Mouse (Mus musculus) midbrain, postnatal 0 days (tissue): ENCODE data around the gene Med9. TPM values are rescaled to one million over a fixed set of nuclear protein-coding genes. Genes with fewer than 3 reads are reported as not detected.

Experiments used
- ATAC-seq: fragments of 200-750 bp; cut with Nextera tagmentation; 2 replicates; pipeline ENCODE4 v1.8.0; 2017; ENCODE audit warnings: moderate number of reproducible peaks, mild to moderate bottlenecking, moderate TSS enrichment, moderate library complexity; ENCODE audit not compliant: low FRiP score
- DNase-seq: peaks from one replicate; pipeline ENCODE4 v3.0.0-alpha.2; 2015; ENCODE audit warnings: low spot score
- H3K27ac ChIP-seq: fragments of 300-500 bp; sonication (generic); 2 replicates; pipeline ENCODE4 v1.5.1; 2014; ENCODE audit warnings: low read depth, mild to moderate bottlenecking, low read length, mixed read lengths
- H3K27me3 ChIP-seq: fragments of 300-500 bp; sonication (generic); 2 replicates; pipeline ENCODE4 v1.6.1; 2014; ENCODE audit warnings: low read length, control low read depth, mixed read lengths; ENCODE audit not compliant: insufficient read depth
- H3K36me3 ChIP-seq: fragments of 300-500 bp; sonication (generic); 2 replicates; pipeline ENCODE4 v1.6.1; 2014; ENCODE audit warnings: low read length, control low read depth, mixed read lengths; ENCODE audit not compliant: insufficient read depth
- H3K4me1 ChIP-seq: fragments of 300-500 bp; sonication (generic); 2 replicates; pipeline ENCODE4 v1.6.1; 2014; ENCODE audit warnings: mild to moderate bottlenecking, control low read depth, antibody characterized with exemption, low read length, mixed read lengths; ENCODE audit not compliant: insufficient read depth
- H3K4me2 ChIP-seq: fragments of 300-500 bp; sonication (generic); 2 replicates; pipeline ENCODE4 v1.6.1; 2014; ENCODE audit warnings: low read depth, mild to moderate bottlenecking, low read length, mixed read lengths; ENCODE audit not compliant: poor library complexity, severe bottlenecking
- H3K4me3 ChIP-seq: fragments of 300-500 bp; sonication (generic); 2 replicates; pipeline ENCODE4 v1.5.1; 2014; ENCODE audit warnings: low read depth, mild to moderate bottlenecking, low read length, moderate library complexity
- H3K9ac ChIP-seq: fragments of 300-500 bp; sonication (generic); replicated peaks from 2 replicates; pipeline ENCODE4 v1.6.1; 2014; ENCODE audit warnings: mild to moderate bottlenecking, low read length, moderate library complexity, mixed read lengths; ENCODE audit not compliant: poor library complexity, severe bottlenecking
- H3K9me3 ChIP-seq: fragments of 300-500 bp; sonication (generic); 2 replicates; pipeline ENCODE4 v1.6.1; 2016; ENCODE audit warnings: low read length, control low read depth
- CTCF ChIP-seq: IDR thresholded peaks from 2 replicates; pipeline ENCODE4 v1.5.1; 2016; ENCODE audit warnings: antibody characterized with exemption, mild to moderate bottlenecking
- WGBS: fragments of 180-500 bp; shearing (Covaris S2); extraction: QIAGEN DNeasy Blood & Tissue Kit; methylation state at CpG from one replicate; pipeline ENCODE4 v1.1.7; 2014; 5-methylcytosine and 5-hydroxymethylcytosine counted together
- polyA plus RNA-seq: library from polyadenylated mRNA; unstranded; fragments of >200 nt; fragmentation: Nextera tagmentation; extraction: Ambion mirVana; gene quantifications from 2 replicates; pipeline ENCODE4 v1.2.1, GENCODE M21; 2015
- total RNA-seq: library from RNA; depleted of rRNA; stranded (reverse); fragments of >200 nt; gene quantifications from 2 replicates; pipeline ENCODE4 v1.2.3, GENCODE M21; 2014

Med9 gene
- total and polyA plus RNA-seq, 2 experiments from 2014 or later, result 28.7 to 32.0 TPM

DNA sequence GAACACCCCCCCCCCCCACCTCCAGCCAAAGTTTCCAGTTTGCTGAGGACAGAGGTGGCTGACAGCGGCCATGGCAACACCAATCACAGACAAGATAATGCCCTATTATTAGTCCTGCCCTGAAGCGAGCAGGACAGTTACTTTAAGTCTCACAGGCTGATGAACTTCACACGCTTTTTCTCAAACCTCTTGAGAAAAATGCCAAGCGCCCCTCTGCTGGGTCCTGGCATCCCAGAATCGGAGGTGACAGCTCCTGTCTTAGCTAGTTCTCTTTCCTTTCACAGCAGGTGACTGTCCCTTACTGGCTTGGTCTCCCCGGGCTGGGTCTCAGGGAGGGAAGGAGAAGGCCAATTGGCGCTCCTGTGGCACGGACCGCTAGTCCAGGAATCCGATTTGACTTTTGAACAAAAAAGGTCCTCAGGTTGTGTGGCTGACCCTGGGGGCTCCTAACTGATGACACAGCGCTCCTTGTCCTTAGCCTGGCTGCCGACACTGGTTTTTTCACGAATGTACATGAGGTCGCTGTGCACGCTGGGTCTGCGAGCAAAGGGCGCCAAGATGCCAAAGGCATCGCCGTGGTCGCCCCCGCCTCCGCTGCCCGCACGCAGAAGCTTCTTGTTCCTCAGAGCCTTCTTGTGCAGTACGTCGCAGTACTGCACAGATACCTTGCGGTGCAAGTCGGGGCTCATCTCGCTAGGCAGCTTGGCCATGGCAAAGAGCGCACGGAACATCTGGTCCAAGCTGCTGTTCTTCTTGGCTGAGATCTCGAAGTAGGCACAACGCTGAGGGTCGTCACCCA lies 15.6 kb downstream of the Med9 start:
- Histone ChIP-seq H3K27ac (no peak overlapping the region), H3K9me3 (no peaks in the 10 kb centered on the region), H3K36me3 (peaks cover 23% of the 10 kb centered on the region), H3K9ac (peak overlapping the region; percentile 44), H3K27me3 (0 out of 2 replicates have a peak, but pooled peaks cover 7% of the 10 kb centered on the region), H3K4me2 (peak overlapping the region; percentile 89), H3K4me1 (peaks cover 19% of the 10 kb centered on the region), H3K4me3 (peak overlapping the region; percentile 41)
- no peak for DNase-seq
- no peak for ATAC-seq
- WGBS, result 6% methylated on average over 34 of the region's 34 CpGs
- no peak for TF ChIP-seq CTCF

DNA sequence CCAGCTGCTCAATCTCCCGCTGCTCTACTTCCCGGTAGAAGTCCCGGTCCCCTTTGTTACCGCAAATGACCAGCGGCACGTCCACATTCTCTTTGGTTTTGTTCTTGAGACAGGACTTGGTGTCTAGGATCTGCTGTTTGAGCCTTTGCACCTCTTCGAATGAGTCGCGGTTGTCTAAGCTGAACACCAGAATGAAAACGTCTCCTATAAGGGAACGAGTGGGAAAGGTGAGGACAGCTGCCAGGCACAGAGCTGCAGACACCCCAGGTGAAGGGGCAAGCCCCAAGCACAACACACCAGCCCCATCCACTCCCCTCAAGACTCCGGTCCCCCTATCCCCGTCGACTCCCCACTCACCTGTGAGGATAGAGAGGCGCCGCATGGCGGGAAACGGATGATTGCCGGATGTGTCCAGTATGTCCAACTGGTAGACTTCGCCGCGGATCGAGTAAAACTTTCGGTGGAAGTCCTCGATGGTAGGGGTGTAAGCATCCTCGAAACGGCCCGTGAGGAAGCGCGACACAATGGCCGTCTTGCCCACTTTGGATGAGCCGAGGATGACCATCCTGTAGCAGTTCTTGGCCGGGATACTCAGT lies 16.3 kb downstream of the Med9 start:
- 2% methylated on average over 33 of the region's 33 CpGs for WGBS

DNA sequence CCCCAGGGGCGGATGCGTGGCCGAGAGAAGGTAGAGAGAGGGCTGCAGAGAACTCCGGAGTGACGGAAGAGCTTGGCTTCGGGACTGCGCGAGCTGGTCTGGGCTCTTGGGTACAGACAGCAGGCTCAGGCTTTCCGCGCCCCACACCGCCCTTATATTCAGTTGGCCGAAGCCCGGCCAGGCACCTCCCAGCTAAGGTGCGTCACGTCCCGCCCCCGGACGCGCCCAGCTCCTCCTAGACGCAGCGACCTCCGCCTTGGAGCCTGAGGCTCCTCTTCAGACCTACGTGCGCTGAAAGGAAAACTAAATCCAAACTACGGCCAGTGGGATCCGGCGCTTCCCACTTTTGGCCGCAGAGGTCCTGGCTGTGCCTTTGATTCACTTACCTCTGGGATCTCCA lies 16.8 kb downstream of the Med9 start, which contains the start of gene Rasd1:
Rasd1 (minus strand) TSS at position 127 of the 400 bp plus-strand sequence.
- DNase-seq, result peak; percentile 41
- Histone ChIP-seq H3K9ac (peak within 1 kb of the TSS; percentile 44), H3K9me3 (no peaks in the 10 kb centered on the region), H3K27me3 (0 out of 2 replicates have a peak, but pooled peaks cover 7% of the 10 kb centered on the region), H3K4me3 (peak within 1 kb of the TSS; percentile 41), H3K4me2 (peak within 1 kb of the TSS; percentile 89), H3K36me3 (peaks cover 23% of the 10 kb centered on the region), H3K4me1 (peaks cover 19% of the 10 kb centered on the region), H3K27ac (no peak within 1 kb of the TSS)
- peak; percentile 67; the same call in 1 of the 2 replicates for ATAC-seq
- 0% methylated on average over 28 of the region's 28 CpGs for WGBS
- TF ChIP-seq CTCF, result no peak

More for the DNA sequence above, 16.3 kb downstream of the Med9 start:
- Histone ChIP-seq H3K27ac (no peak overlapping the region), H3K4me2 (peak overlapping the region; percentile 89), H3K4me1 (peaks cover 19% of the 10 kb centered on the region), H3K27me3 (0 out of 2 replicates have a peak, but pooled peaks cover 7% of the 10 kb centered on the region), H3K4me3 (peak overlapping the region; percentile 41), H3K9me3 (no peaks in the 10 kb centered on the region), H3K36me3 (peaks cover 23% of the 10 kb centered on the region), H3K9ac (peak overlapping the region; percentile 44)
- ATAC-seq (no peak), DNase-seq (no peak)
- no peak for TF ChIP-seq CTCF

DNA sequence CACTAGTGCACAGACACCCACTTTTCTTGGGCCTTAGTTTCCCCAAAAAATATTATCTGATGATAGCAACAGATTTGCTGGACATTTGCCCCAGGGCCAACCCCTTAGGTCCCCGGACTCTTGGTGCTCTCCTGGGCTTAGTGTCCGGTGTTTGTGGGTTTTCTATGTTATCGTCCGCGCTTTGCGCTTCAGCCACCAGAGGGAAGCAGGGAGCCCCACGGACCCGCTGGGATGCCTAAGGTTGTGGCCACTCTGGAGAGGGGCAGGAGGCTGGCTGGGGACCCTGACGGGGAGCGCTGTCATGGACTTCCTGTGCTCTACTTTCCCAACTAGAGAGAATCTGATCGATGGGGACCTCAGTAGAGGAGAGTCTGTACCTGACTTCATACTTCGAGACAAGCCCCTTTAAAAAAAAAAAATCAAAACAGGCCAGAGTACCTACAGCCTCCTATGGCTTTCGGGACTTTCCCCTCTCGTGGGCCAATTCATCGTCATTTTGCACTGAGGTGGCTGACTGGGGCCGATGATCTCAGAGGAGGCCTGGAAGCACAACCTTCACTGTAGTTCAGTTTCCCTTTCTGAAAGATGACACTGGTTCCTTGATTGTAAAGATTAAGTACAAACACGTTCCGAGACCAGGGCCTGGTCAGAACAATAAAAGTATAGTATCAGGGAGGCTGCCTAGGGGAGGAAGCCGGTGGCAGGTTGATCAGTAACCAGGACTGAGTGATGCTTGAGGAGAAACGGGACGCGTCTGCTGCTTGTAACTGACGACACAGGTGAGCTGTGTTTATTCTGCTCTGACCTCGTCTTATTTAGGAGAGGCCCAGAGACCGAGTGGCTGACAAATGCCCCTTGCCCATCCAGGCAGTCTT lies 17.5 kb downstream of the Med9 start:
- Histone ChIP-seq H3K4me3 (peak overlapping the region; percentile 41), H3K27me3 (0 out of 2 replicates have a peak, but pooled peaks cover 7% of the 10 kb centered on the region), H3K4me2 (peak overlapping the region; percentile 89), H3K4me1 (peaks cover 19% of the 10 kb centered on the region), H3K9me3 (no peaks in the 10 kb centered on the region), H3K27ac (no peak overlapping the region), H3K36me3 (peaks cover 22% of the 10 kb centered on the region), H3K9ac (0 out of 2 replicates have a peak overlapping the region, but pooled peaks have one; percentile 44)
- 33% methylated on average over 25 of the region's 25 CpGs for WGBS
- peak; percentile 91 for TF ChIP-seq CTCF
- DNase-seq (peak; percentile 74), ATAC-seq (peak; percentile 70)

DNA sequence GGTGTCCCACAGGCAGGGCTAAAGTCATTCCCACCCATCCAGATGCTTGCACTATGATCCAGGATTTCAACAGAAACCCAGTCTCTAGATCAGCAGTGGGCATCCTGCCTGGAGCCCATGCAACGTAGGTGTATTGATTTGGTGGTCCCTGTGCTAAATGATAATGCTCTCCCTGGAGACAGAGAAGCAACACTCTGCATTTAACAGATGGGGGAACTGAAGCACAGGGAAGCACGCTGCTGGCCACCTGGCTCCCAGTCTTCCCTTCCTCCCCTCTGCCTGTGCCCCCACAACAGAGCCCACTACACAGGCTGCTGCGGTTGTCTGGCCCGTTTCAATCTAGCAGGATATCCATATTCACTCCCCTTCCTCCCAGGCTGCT lies 18.1 kb downstream of the Med9 start:
- Histone ChIP-seq H3K4me1 (peaks cover 19% of the 10 kb centered on the region), H3K27me3 (0 out of 2 replicates have a peak, but pooled peaks cover 7% of the 10 kb centered on the region), H3K36me3 (peaks cover 18% of the 10 kb centered on the region), H3K9ac (no peak overlapping the region), H3K4me3 (no peak overlapping the region), H3K4me2 (no peak overlapping the region), H3K27ac (no peak overlapping the region), H3K9me3 (no peaks in the 10 kb centered on the region)
- ATAC-seq, result no peak
- no peak for DNase-seq
- no peak for TF ChIP-seq CTCF
- WGBS, result 85% methylated on average over 4 of the region's 4 CpGs
